Mouse (Mus musculus) myocyte (in vitro differentiated cells): ENCODE measurements around the gene 4930469K13Rik.

Experiments
- CEBPB ChIP-seq: IDR thresholded peaks from 2 replicates; pipeline ENCODE4 v1.6.1; 2011; ENCODE audit warnings: mild to moderate bottlenecking, moderate library complexity; ENCODE audit not compliant: poor library complexity, insufficient read depth, severe bottlenecking
- E2F4 ChIP-seq: IDR thresholded peaks from one replicate; pipeline ENCODE4 v1.6.1; 2011; ENCODE audit warnings: mild to moderate bottlenecking, control low read depth, moderate library complexity; ENCODE audit not compliant: insufficient read depth
- MAX ChIP-seq: IDR thresholded peaks from one replicate; pipeline ENCODE4 v1.6.1; 2011; ENCODE audit warnings: low read depth, mild to moderate bottlenecking, control low read depth
- MYOD1 ChIP-seq, 3 experiments: IDR thresholded peaks; one replicate each; pipeline ENCODE4 v1.6.1; 2011; ENCODE audit warnings: control low read depth in 2 of 3, low read depth in 2 of 3, mild to moderate bottlenecking in 2 of 3, moderate library complexity in 1 of 3; ENCODE audit not compliant: insufficient read length in 2 of 3, control insufficient read depth in 1 of 3
- MYOG ChIP-seq, 3 experiments: IDR thresholded peaks; one replicate each; pipeline ENCODE4 v1.6.1; 2011; ENCODE audit warnings: control low read depth in 2 of 3, low read depth in 2 of 3, mild to moderate bottlenecking in 2 of 3; ENCODE audit not compliant: insufficient read length in 2 of 3, control insufficient read depth in 1 of 3, insufficient read depth in 1 of 3
- POLR2A ChIP-seq: IDR thresholded peaks from one replicate; pipeline ENCODE4 v1.6.1; 2011; ENCODE audit warnings: low read depth, mild to moderate bottlenecking, control low read depth, moderate library complexity; ENCODE audit not compliant: insufficient read length
- POLR2AphosphoS2 ChIP-seq: IDR thresholded peaks from one replicate; pipeline ENCODE4 v1.6.1; 2011; ENCODE audit warnings: low read depth, control low read depth; ENCODE audit not compliant: insufficient read length
- REST ChIP-seq: IDR thresholded peaks from one replicate; pipeline ENCODE4 v1.6.1; 2011; ENCODE audit warnings: mild to moderate bottlenecking, control low read depth, moderate library complexity; ENCODE audit not compliant: insufficient read depth, insufficient read length
- SRF ChIP-seq: IDR thresholded peaks from one replicate; pipeline ENCODE4 v1.6.1; 2011; ENCODE audit warnings: low read depth; ENCODE audit not compliant: control insufficient read depth, insufficient read length
- TCF12 ChIP-seq: IDR thresholded peaks from one replicate; pipeline ENCODE4 v1.6.1; 2011; ENCODE audit warnings: mild to moderate bottlenecking, control low read depth; ENCODE audit not compliant: poor library complexity, insufficient read depth, severe bottlenecking
- TCF3 ChIP-seq: IDR thresholded peaks from one replicate; pipeline ENCODE4 v1.6.1; 2011; ENCODE audit warnings: low read depth, control low read depth; ENCODE audit not compliant: insufficient read length
- USF1 ChIP-seq: IDR thresholded peaks from one replicate; pipeline ENCODE4 v1.6.1; 2011; ENCODE audit warnings: low read depth, mild to moderate bottlenecking, control low read depth, moderate library complexity

DNA sequence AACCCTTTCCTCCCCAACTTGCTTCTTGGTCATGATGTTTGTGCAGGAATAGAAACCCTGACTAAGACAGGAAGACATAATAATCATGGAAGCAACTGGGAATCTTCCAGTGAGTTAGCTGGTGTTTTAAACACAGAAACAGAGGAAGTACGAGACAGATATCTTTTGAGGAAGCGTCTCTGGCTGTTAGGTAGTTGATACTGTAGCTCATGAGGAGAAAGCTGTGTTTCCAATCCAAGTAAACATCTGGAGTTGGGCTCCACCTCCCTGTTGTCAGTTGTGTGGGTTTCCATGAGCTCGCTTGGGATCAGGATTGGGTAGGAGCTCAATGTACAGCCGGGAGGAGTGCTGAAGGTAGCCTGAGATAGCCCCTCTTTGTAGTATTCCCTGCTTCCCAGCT lies 151.9 kb downstream of the 4930469K13Rik start:
- TF ChIP-seq USF1 = no peak
- TF ChIP-seq MAX = no peak
- no peak for TF ChIP-seq POLR2A
- no peak for TF ChIP-seq POLR2AphosphoS2
- TF ChIP-seq E2F4 = no peak
- TF ChIP-seq SRF = no peak
- no peak for TF ChIP-seq TCF12
- no peak for TF ChIP-seq CEBPB
- no peak for TF ChIP-seq MYOG (IDR thresholded peaks at IDR 0.05; ENCODE audit: control insufficient read depth in 1 of 3, insufficient read depth in 1 of 3, insufficient read length in 2 of 3, low read depth in 2 of 3)
- no peak for TF ChIP-seq MYOD1 (IDR thresholded peaks at IDR 0.05; ENCODE audit: control insufficient read depth in 1 of 3, insufficient read length in 2 of 3, low read depth in 2 of 3)
- TF ChIP-seq REST = no peak
- TF ChIP-seq TCF3 = no peak
